Mouse (Mus musculus) cerebellum, postnatal 10 days (tissue): ENCODE data around the gene Mien1.

Experiments used
- DNase-seq, 2 experiments: peaks; one replicate each; pipeline ENCODE4 v3.0.0; 2021; ENCODE audit warnings: mixed read lengths in 2 of 2

Gene Mien1

DNA sequence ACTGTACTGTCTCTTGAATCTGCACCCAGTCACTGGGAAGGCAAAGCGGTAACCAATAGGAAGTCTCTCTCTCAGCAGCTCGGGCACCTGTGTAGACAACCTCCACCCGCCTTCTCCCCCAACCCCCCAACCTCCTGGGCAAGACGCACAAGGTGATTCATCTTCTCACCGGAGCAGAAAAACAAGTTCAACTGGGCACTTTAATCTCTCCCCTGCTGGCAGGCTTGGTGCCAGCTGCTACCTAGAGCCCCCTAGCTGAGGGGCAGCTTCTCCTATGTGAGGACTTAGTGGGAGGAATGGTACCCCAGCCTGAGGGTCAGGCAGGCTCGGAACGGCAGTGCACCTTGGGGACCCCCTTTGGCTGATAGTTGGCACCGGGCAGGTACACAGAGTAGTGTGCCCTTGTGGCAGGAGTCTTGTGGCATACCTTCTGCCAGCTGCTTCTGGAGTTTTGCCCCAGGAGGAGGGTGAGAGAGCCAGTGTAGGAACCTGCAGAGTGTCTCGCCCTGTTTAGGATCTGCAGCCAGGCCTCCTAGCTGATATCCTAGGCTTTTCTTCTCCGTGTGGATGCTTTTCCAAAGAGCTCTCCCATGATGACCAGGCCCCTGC lies 19.7 kb downstream of the Mien1 start:
- no peak for DNase-seq

DNA sequence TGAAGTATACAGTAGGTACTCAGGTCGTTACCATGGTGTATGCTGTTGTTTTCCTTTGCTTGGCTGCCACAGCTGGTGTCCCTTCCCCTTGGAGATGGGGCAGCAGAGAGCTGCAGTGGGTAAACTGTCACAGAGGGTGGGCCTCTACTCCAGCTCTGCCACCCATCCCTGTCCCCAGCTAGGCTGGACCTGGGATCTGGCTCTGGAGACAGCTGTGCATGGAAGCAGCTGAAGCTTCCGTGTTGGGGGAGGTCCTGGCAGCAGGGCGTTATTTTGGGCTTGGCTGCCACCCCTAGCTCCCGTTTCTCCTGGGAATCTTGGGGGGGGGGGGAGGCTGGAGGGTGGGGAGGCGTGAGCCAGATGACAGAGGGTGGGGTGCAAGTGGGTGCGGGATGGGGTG lies 20.5 kb downstream of the Mien1 start:
- no peak for DNase-seq

DNA sequence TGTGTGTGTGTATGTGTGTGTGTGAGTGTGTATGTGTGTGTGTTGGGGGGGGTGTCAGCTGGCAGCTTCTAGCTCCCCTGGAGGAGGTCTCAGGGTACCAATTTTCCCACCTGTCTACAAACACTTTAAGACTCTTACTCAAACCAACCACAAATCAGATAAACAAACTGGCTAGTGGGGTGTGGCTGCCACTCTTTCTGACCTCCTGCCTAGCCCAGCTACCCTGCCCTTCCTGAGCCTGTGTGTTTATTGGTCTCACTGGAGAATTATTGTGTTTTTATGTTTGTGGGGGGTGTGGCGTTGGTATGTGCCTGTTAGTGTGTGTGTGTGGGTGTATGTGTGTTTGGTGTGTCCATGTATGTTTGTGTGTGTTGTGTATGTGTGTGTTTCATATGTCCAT lies 21.7 kb downstream of the Mien1 start:
- no peak for DNase-seq

DNA sequence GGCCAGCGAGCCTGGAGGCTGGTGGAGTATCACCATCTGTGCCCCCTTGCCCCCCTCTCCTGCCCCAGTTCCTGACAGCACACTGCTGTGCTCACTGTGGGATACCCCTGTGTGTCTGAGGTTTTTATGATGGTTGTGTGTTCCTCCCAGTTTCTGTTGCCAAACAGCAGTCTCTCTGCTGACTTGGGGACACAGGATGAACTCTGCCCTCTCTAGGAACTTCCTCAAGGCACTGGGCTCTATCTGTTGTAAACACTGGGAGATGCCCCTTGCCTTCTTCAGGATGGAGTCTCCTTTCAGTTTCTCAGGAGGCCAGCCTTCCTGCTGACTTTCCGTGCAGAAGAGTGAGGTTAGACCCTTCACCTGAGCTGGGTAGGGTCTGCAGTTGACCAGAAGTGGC lies 24.6 kb downstream of the Mien1 start:
- no peak for DNase-seq

DNA sequence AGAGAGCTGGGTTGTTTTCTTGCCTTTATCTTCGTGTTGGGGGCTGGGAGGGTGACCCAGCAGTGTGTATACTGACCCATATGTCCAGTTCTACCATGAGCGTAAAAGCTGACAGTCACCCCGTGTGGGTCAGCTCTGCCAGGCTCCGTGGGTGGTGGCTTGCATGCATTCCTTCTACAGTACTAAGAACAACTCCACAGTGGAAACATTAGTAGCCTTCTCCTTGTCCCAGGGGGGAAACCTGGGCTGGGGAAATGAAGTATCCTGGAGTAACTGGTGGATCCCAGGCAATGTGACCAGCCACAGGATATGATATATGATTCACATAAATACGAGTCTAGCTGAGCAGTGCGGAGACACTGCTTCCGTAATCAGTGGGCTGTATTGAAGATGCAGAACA lies 25.1 kb downstream of the Mien1 start:
- DNase-seq, result no peak

DNA sequence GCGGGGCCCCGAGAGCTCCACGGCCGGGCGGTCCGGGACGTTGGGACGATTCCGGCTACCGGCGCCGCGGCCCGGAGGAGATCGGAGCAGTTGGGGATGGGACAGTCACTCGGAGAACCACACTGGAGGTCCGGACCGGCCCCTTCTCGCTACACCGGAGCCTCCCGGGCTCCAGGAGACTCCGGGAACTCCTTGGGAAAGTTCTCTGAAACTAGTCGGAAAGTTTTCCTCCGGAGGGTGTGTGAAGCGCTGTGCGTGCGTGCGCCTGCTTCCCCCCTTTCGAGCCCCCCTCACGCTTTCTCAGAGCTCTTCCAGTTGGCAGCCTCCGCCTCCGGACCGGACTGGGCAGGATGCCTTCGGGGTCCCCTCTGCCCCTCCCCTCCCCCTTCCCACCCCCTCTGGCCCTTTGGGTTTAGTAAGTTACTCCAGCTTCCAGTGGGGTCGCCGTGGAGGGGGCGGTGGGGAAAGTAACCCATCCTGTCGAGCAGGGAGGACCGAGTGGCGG lies 25.9 kb downstream of the Mien1 start:
- peak; percentile 25 to 30 for DNase-seq

DNA sequence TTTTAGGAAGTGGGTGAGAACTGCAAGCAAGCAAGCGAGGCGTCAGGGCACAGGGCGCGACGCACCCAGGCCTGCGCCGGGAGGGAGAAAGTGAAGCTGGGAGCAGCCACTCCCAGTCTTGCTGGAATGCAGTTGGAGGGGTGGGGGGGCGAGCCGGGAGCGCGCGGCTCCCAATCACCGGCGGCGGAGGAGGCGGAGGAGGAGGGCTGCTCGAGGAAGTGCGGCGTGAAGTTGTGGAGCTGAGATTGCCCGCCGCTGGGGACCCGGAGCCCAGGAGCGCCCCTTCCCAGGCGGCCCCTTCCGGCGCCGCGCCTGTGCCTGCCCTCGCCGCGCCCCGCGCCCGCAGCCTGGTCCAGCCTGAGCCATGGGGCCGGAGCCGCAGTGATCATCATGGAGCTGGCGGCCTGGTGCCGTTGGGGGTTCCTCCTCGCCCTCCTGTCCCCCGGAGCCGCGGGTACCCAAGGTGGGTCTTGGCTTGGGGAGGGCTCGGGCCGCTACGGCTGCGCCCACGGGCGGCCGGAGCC lies 26.5 kb downstream of the Mien1 start, which contains the start of gene Erbb2:
Gene Erbb2, plus strand, starts transcription at position 198 of the 524 bp plus-strand sequence.
- DNase-seq, result peak; percentile 50 to 54

DNA sequence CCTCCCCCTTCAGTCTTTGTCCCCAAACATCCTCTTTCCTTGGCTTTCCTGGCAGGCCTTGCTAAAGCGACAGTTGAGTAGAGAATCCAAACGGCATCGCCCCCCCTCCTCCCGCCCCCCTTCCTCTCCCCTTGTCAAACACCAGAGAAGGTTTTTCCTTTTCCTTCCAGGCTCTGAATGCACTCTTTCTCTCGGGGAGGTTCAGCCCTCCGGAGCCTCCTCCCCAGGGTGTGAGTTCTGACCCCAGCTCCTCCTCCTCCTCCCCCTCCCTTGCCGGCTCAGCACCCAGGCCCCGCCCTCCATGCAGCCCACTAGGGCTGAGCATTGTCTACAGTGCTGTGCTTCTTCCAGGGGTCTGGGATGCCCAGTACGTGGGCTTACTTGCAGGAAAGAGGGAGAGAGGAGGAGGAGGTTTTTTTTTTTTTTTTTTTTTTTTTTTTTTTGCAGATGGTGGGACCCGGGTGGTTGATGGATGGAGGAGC lies 29.4 kb downstream of the Mien1 start:
- no peak for DNase-seq

DNA sequence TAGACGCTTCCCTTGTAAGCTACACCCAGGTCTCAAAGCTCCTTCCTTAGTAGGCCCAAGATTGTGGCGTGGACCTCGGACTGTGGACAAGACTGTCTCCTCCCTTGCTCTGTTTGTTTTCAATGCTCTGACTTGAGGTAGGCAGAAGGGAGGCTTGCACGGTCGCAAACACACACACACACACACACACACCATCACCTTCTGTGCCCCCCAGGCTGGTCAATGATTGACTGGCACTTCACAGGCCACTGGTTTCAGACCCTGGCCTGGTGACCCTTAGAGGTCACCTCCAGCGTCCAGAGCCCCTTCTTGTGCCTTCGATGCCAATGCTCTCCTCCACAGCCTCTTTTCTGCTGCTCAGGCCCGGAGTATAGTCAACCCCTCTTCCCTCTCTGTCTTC lies 29.9 kb downstream of the Mien1 start:
- DNase-seq, result no peak

DNA sequence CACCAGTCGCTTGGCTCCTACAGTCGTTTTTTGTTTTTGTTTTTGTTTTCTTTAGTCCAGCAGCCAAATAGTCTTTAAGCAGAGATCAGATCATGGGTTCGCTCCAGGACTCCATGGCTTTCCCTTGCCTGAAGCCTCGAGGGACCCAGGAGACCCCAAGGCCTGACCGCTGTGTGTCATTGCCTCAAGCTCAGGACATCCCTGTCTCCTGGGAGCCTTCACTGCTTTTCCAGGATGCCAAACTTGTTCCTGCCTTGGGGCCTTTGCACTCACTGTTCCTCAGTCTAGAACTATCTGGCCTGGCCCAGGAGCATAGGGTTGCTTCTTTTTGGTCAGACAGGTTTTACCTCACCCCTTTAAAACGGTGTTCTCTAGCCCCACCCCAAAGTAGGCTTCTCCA lies 32.2 kb downstream of the Mien1 start:
- DNase-seq, result no peak

DNA sequence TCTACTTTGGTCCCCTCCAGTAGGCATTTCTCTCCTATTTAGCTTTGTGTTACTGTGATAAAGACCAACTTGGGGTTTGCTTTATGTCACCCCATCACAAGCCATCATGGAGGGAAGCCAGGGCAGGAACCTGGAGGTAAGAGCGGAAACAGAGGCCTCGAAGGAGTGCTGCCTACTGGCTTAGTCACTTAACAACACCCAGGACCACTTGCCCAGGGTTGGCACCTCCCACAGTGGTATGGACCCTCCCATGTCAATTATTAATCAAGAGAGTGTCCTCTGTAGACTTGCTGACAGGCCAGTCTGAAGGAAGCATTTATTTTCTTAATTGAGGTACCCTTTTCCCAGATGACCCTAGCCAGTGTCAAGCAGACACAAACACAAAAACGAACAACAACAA lies 38.0 kb downstream of the Mien1 start:
- peak in 1 of 2 experiments; percentile 37 for DNase-seq

DNA sequence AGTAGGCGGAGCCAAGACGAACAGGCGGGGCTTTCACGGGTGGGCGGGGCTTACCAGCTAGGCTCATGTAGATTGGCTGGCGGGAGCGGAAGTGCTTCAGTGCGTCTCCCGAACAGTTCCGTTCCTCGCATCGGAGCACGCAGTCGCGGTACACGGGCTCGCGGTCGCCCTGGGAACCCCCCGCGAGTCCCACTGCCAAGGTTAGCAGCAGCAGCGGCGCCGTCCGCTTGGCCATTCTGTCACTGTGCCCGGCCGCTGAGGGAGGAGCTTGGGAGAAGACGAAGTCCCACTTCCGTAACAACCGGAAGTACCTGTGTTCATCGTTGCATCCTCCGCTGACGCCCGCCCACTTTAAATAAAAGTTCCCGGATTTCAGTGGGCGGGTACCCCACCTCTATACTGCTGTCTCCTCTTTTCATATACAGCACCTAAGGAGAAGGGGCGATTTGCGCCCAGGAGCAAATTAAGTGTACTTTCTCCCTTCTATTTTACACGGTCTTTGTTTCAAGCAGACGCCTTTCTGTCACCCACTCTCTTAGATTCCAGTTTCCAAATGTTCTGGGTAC lies 38.5 kb downstream of the Mien1 start, which contains the start of gene Pgap3:
Gene Pgap3, minus strand, starts transcription at position 330 of the 566 bp plus-strand sequence.
- peak; percentile 94 for DNase-seq

DNA sequence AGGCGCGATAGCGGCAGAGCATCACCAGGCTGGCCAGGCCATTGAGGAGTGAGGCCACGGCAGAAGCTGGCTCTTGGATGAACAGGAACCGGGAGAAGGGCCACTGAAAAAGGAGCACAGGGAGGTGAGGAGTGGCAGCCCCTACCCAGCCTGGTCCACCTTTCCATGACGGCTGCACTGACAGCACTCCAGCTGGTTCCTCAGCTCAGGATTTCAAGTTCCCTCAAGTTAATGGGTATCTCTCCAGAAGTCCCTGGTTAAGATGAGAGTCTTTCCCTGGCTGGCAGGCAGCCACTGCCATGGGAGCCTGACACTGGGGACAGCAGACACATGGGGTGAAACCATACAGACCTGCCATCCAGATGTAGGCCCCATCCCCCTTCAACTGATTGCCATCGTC lies 40.8 kb downstream of the Mien1 start:
- DNase-seq, result no peak

DNA sequence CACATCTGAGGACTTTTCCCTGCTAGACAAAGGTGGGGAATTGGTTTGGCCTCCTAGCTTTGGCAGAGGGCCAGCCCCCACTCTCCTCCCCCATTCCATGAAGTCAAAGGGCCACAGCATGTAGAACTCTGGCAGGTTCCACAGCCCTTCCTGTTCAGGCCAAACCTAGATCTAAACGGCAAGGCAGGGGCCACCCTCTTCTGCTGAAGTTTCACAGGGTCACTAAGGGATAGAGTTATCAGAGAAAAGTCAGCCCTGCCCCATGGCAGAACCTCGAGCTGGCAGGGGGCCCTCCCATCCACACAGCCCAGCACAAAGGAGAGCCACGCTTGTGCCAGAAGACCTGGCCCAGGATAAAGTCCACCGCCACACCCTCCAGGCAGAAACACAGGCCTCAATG lies 43.8 kb downstream of the Mien1 start:
- DNase-seq, result peak in 1 of 2 experiments; percentile 27

DNA sequence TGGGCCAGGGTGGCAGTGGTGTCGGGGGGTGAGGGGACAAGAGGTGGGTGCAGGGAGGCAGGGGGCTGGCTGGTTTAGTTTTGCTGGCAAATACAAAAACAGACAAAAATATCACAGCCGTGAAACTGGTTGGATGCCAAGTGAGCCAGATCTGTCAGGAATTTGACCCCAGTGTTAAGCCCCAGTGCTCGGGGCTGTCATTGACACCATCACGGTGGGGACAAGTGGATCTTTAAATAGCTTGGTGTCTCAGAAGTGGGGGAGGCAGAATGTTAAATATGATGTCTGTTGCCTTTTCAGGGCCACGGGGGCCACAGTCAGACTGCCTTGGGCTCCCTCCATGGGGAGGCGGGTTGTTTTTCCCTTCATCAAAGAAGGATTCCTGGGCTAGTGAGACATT lies 44.5 kb downstream of the Mien1 start:
- DNase-seq, result peak; percentile 31 to 33

DNA sequence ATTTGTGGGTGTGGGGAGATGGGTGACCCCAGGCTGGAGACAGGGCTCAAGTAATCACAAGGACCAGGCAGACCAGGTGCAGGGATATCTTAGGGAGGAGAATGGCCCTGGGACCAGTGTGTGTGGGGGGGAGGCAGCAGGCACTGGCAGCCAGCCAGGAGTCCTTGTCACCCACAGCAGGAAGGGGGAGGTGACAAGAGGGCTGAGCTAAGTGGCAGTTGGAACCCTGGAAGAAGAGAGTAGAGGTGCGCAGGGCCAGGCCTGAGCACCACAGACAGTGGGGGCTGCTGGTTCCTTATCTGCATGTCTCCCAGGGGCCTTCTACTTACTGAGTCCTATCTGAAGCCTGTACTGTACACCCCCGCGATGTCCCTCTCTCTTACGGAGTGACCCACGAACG lies 45.5 kb downstream of the Mien1 start:
- DNase-seq, result peak; percentile 28 to 31

DNA sequence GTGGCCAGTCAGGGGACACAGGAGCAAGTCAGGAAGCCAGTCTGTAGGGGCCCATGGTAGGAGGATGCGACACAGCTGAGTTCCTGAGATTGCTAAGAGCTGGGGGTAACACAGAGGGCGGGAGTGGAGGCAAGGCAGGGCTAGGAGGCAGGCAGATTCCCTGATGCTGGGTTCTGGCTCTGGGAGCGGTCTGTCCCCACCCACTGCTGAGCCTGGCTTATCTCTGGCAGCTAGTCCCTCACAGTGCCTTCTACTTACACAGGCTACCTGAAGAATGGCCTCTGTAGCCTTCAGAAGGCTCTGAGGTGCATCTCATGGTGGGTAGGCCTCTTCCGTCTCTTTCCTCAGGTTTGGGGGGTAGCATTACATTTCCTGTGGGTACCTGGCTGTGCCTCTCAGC lies 46.1 kb downstream of the Mien1 start:
- DNase-seq, result no peak

DNA sequence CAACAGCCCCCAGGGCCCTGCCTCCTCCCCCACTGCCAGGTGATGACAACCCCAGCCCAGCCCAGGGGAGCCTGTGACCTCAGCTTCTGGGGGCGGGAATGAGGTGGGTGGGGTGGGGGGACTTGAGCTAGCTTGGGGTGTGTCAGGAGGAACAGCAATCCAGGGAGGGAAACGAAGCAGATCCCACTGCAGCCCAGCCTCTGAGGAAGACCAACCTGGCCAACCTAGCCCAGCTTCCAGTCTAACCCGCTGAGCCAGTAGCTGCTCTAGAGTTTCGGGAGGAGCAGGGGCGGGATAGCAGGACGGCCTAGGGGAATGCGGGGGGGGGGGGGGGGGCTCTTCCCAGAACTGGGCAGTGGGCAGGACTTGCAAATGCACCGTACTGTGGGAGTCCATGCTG lies 46.8 kb downstream of the Mien1 start:
- no peak for DNase-seq

DNA sequence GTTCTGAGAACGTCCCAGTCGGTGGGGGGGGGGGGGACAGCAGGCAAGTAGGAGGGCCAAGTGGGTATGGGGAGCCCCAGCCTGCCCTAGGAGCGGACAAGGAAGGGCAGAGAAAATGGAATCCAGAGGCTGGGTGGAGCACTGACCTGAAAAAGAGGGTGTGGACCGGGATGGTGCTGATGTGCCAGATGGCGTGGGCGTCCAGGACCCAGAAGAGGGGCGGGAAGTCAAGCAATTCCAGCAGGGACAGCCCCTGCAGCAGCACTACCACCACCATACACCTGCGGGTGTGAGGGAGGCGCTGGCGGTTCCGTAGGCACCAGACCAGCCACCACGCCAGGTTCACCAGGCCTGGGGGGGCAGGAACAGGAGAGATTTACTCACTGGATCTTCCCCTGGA lies 48.6 kb downstream of the Mien1 start:
- peak in 1 of 2 experiments; percentile 8 for DNase-seq

DNA sequence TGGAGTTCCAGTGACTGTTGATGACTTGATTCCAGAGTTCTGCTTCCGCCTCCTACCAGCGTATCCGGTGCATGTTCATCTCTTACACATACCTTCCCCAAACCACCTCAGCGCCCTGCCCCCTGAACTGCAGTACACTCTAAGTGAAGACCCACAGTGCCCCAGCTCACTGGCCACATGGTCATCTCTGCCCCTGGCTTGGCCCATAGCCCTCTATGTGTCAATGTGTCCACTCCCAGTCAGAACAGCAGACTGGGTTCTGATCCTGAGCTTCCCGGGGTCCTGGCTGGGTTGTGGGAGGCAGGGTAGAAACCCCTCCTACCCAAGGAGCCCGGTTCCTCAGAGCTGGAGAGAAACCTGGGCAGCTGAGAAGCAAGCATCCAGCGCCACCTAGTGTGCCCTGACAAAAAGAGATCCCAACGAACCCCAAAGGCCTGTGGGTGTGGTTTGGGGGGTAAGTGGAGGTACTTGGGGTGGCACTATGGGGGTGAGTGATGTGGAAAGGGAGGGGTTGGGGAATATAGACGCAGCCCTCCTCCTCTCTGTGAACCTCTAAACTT lies 49.5 kb downstream of the Mien1 start:
- DNase-seq, result peak; percentile 79 to 83

DNA sequence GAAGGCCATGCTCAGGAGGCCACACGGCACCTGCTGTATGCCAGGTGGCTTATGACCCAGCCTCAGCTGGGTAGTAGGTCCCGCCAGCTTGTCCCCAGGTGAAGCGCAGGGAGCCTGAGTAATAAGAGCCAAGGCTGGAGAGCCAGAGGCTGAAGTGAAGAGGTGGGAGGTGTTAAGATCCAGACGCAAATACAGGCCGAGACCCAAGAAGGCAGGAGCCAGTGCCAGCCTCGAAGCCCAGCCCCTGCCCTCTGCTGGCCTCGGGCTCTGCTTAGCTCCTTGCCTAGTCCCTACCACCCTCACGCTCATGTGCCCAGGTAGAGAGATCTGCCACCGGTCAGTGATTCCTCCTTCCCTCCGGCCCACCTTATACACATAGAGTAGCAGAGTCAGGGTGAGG lies 50.5 kb downstream of the Mien1 start:
- DNase-seq, result peak in 1 of 2 experiments; percentile 10
